Mouse (Mus musculus) small intestine, adult 2 months (tissue): Measurements from ENCODE around the gene Tomm22.

Experiments used
- CTCF ChIP-seq: fragments of 200-500 bp; IDR thresholded peaks from 2 replicates; pipeline ENCODE4 v1.5.1; 2012; ENCODE audit warnings: low read depth, mild to moderate bottlenecking, control low read depth, inconsistent platforms, low read length, moderate library complexity, mixed read lengths; ENCODE audit not compliant: insufficient replicate concordance, insufficient read length; ENCODE audit errors: extremely low read depth
- POLR2A ChIP-seq: fragments of 200-500 bp; IDR thresholded peaks from 2 replicates; pipeline ENCODE4 v1.6.1; 2012; ENCODE audit warnings: low read depth, mild to moderate bottlenecking, control low read depth, inconsistent platforms, low read length, moderate library complexity

DNA sequence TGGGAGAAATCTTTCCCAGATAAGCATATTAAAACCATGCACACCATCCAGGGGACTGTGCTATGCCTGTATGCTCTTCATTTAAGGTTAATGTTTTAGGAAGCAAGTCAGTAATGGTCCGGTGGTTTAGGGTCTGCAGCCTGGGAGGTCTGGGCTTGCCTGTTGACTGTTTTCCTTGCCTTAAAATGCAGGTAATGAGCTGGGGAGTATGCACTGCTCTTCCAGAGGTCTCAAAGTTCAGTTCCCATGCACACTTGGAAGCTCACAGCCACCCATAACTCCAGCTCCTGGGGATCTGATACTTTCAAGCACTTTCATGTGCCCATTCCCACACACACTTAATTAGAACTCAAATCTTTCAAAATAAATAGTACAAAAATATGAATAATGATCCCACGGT, 25.8 kb downstream of the Tomm22 start:
- TF ChIP-seq CTCF (no peak), POLR2A (no peak)
